Mouse (Mus musculus) MEL (cell line): ENCODE results near the gene Kmt2a. TPM values are rescaled to one million over a fixed set of nuclear protein-coding genes. Genes with fewer than 3 reads are reported as not detected.

Experiments
- DNase-seq: peaks from one replicate; pipeline ENCODE4 v3.0.0; 2011; ENCODE audit warnings: low read depth, low spot score
- H3K27ac ChIP-seq: 2 replicates; pipeline ENCODE4 v1.5.1; 2012; ENCODE audit warnings: low read depth, mild to moderate bottlenecking, control low read depth, low read length, moderate library complexity; ENCODE audit not compliant: control insufficient read depth
- H3K27me3 ChIP-seq, 2 experiments: fragments of 150-350 bp in 1 of 2; sonication (generic) in 1 of 2; 2 replicates each; pipeline ENCODE4 v1.6.1; 2012; ENCODE audit warnings: low read length in 2 of 2, mild to moderate bottlenecking in 2 of 2, improper control_type of control experiment in 1 of 2, moderate library complexity in 1 of 2; ENCODE audit not compliant: insufficient read depth in 2 of 2, control insufficient read depth in 1 of 2
- H3K36me3 ChIP-seq, 2 experiments: 2 replicates each; pipeline ENCODE4 v1.6.1; 2012 to 2014; ENCODE audit warnings: low read length in 2 of 2, improper control_type of control experiment in 1 of 2, inconsistent platforms in 1 of 2, mild to moderate bottlenecking in 1 of 2; ENCODE audit not compliant: insufficient read depth in 2 of 2, control insufficient read depth in 1 of 2
- H3K4me1 ChIP-seq, 2 experiments: fragments of 150-350 bp in 1 of 2; sonication (generic) in 1 of 2; 2 replicates each; pipeline ENCODE4 v1.6.1; 2012; ENCODE audit warnings: low read length in 2 of 2, improper control_type of control experiment in 1 of 2, mild to moderate bottlenecking in 1 of 2; ENCODE audit not compliant: insufficient read depth in 2 of 2, control insufficient read depth in 1 of 2
- H3K4me3 ChIP-seq, 2 experiments: fragments of 150-350 bp in 1 of 2; sonication (generic) in 1 of 2; 2 replicates each; pipeline ENCODE4 v1.5.1; 2012; ENCODE audit warnings: low read depth in 2 of 2, low read length in 2 of 2, mild to moderate bottlenecking in 2 of 2, moderate library complexity in 2 of 2, control low read depth in 1 of 2, improper control_type of control experiment in 1 of 2; ENCODE audit not compliant: control insufficient read depth in 1 of 2, insufficient read depth in 1 of 2
- H3K79me2 ChIP-seq: 2 replicates; pipeline ENCODE4 v1.6.1; 2012; ENCODE audit warnings: mild to moderate bottlenecking, low read length, moderate library complexity; ENCODE audit not compliant: control insufficient read depth, poor library complexity, insufficient read depth
- H3K9ac ChIP-seq: 2 replicates; pipeline ENCODE4 v1.6.1; 2012; ENCODE audit warnings: low read depth, mild to moderate bottlenecking, control low read depth, low read length, moderate library complexity; ENCODE audit not compliant: control insufficient read depth, poor library complexity, severe bottlenecking
- H3K9me3 ChIP-seq: fragments of 150-350 bp; sonication (generic); replicated peaks from 2 replicates; pipeline ENCODE4 v1.6.1; 2012; ENCODE audit warnings: mild to moderate bottlenecking, low read length, improper control_type of control experiment, moderate library complexity; ENCODE audit not compliant: insufficient read depth
- CHD1 ChIP-seq: IDR thresholded peaks from 2 replicates; pipeline ENCODE4 v1.6.1; 2012; ENCODE audit warnings: low read depth, mild to moderate bottlenecking, inconsistent platforms, low read length, improper control_type of control experiment
- CHD2 ChIP-seq: IDR thresholded peaks from 2 replicates; pipeline ENCODE4 v1.6.1; 2011; ENCODE audit warnings: low read length, improper control_type of control experiment
- CTCF ChIP-seq, 3 experiments: IDR thresholded peaks in 2 of 3; conservative IDR thresholded peaks in 1 of 3; 2 replicates each; pipeline ENCODE4 v1.5.1; 2011 to 2012; ENCODE audit warnings: low read length in 3 of 3, low read depth in 2 of 3, mild to moderate bottlenecking in 2 of 3, improper control_type of control experiment in 1 of 3, inconsistent platforms in 1 of 3, mixed read lengths in 1 of 3, moderate library complexity in 1 of 3; ENCODE audit not compliant: control insufficient read depth in 1 of 3, insufficient read depth in 1 of 3, poor library complexity in 1 of 3, severe bottlenecking in 1 of 3
- ELF1 ChIP-seq: IDR thresholded peaks from 2 replicates; pipeline ENCODE4 v1.6.1; 2014; ENCODE audit warnings: low read depth, mild to moderate bottlenecking, inconsistent platforms, low read length, improper control_type of control experiment, moderate library complexity
- EP300 ChIP-seq, 2 experiments: IDR thresholded peaks; 2 replicates each; pipeline ENCODE4 v1.6.1; 2011; ENCODE audit warnings: improper control_type of control experiment in 2 of 2, low read length in 2 of 2, low read depth in 1 of 2, mild to moderate bottlenecking in 1 of 2
- ETS1 ChIP-seq: IDR thresholded peaks from 2 replicates; pipeline ENCODE4 v1.6.1; 2012; ENCODE audit warnings: low read depth, mild to moderate bottlenecking, inconsistent platforms, low read length, improper control_type of control experiment, moderate library complexity
- MAFK ChIP-seq: IDR thresholded peaks from 2 replicates; pipeline ENCODE4 v1.6.1; 2011; ENCODE audit warnings: low read depth, mild to moderate bottlenecking, low read length, improper control_type of control experiment, borderline replicate concordance
- MAZ ChIP-seq: IDR thresholded peaks from 2 replicates; pipeline ENCODE4 v1.6.1; 2012; ENCODE audit warnings: low read depth, mild to moderate bottlenecking, inconsistent platforms, low read length, improper control_type of control experiment
- MEF2A ChIP-seq: IDR thresholded peaks from 2 replicates; pipeline ENCODE4 v1.6.1; 2014; ENCODE audit warnings: low read depth, mild to moderate bottlenecking, inconsistent platforms, low read length, improper control_type of control experiment; ENCODE audit not compliant: poor library complexity, insufficient replicate concordance, severe bottlenecking; ENCODE audit errors: extremely low read depth
- MXI1 ChIP-seq: IDR thresholded peaks from 2 replicates; pipeline ENCODE4 v1.6.1; 2011; ENCODE audit warnings: mild to moderate bottlenecking, low read depth, low read length, improper control_type of control experiment
- MYB ChIP-seq: IDR thresholded peaks from 2 replicates; pipeline ENCODE4 v1.6.1; 2011; ENCODE audit warnings: mild to moderate bottlenecking, low read depth, low read length, improper control_type of control experiment
- POLR2AphosphoS2 ChIP-seq: IDR thresholded peaks from 2 replicates; pipeline ENCODE4 v1.6.1; 2011; ENCODE audit warnings: low read length, improper control_type of control experiment
- RCOR1 ChIP-seq: IDR thresholded peaks from 2 replicates; pipeline ENCODE4 v1.6.1; 2012; ENCODE audit warnings: low read depth, mild to moderate bottlenecking, inconsistent platforms, low read length, improper control_type of control experiment
- SIN3A ChIP-seq: IDR thresholded peaks from 2 replicates; pipeline ENCODE4 v1.6.1; 2012; ENCODE audit warnings: low read length, improper control_type of control experiment, inconsistent platforms
- SMC3 ChIP-seq: IDR thresholded peaks from 2 replicates; pipeline ENCODE4 v1.6.1; 2011; ENCODE audit warnings: low read depth, low read length, improper control_type of control experiment
- TBP ChIP-seq: IDR thresholded peaks from 2 replicates; pipeline ENCODE4 v1.8.0; 2011; ENCODE audit warnings: low read depth, low read length, improper control_type of control experiment
- TCF12 ChIP-seq: IDR thresholded peaks from 2 replicates; pipeline ENCODE4 v1.6.1; 2014; ENCODE audit warnings: low read depth, mild to moderate bottlenecking, inconsistent platforms, low read length, improper control_type of control experiment, moderate library complexity
- UBTF ChIP-seq: IDR thresholded peaks from 2 replicates; pipeline ENCODE4 v1.6.1; 2012; ENCODE audit warnings: low read depth, mild to moderate bottlenecking, inconsistent platforms, low read length, improper control_type of control experiment, moderate library complexity, borderline replicate concordance; ENCODE audit not compliant: insufficient read depth
- ZC3H11A ChIP-seq: IDR thresholded peaks from 2 replicates; pipeline ENCODE4 v1.6.1; 2012; ENCODE audit warnings: low read depth, mild to moderate bottlenecking, inconsistent platforms, low read length, improper control_type of control experiment
- ZNF384 ChIP-seq: IDR thresholded peaks from 2 replicates; pipeline ENCODE4 v1.6.1; 2012; ENCODE audit warnings: low read depth, mild to moderate bottlenecking, inconsistent platforms, low read length, improper control_type of control experiment
- polyA plus RNA-seq, 2 experiments: library from polyadenylated mRNA; stranded (reverse) in 1 of 2; unstranded in 1 of 2; fragments of >175 nt in 1 of 2; fragments of >200 nt in 1 of 2; gene quantifications; 2 replicates each; pipeline versions ENCODE4 v1.2.1 to v1.2.4; 2012; ENCODE audit warnings: low replicate concordance in 2 of 2, low read depth in 1 of 2; ENCODE audit not compliant: insufficient read length in 2 of 2, insufficient read depth in 1 of 2, missing spikeins in 1 of 2
- total RNA-seq: library from RNA; depleted of rRNA; stranded (reverse); fragments of 300-350 nt; gene quantifications from 2 replicates; pipeline ENCODE4 v1.2.3, GENCODE M21; 2012

Gene Kmt2a
- total and polyA plus RNA-seq, 3 experiments: 4.7 to 27.3 (median 11.7) TPM

GRCm38 (mm10) chr9:44881941-44882435, 892 bp upstream of the Kmt2a start (continued):
- peak; percentile 44; the same call in 1 of the 2 replicates for TF ChIP-seq RCOR1
- 0 out of 2 replicates have a peak, but pooled peaks have one; percentile 20 for TF ChIP-seq UBTF

- DNase-seq: peak; percentile 29
- peaks cover 5 to 10% of the 10 kb centered on the region in 2 experiments for H3K36me3 ChIP-seq
- H3K4me3 ChIP-seq: peak overlapping the region; percentile 88 to 97
- H3K4me1 ChIP-seq: peaks cover 2 to 9% of the 10 kb centered on the region in 2 experiments; a peak in 2 of 4 replicates
- TF ChIP-seq MEF2A: no peak
- 0 out of 2 replicates have a peak, but pooled peaks have one; percentile 47 for TF ChIP-seq CHD1
- no peak for TF ChIP-seq MXI1
- peak overlapping the region; percentile 50 for H3K27ac ChIP-seq
- H3K79me2 ChIP-seq: peaks cover 53% of the 10 kb centered on the region
- H3K9me3 ChIP-seq: no peaks in the 10 kb centered on the region
- peaks cover 0 to 1% of the 10 kb centered on the region in 2 experiments; a peak in 1 of 4 replicates for H3K27me3 ChIP-seq
- H3K9ac ChIP-seq: peak overlapping the region; percentile 95
Observed at GRCm38 (mm10) chr9:44880309-44881081, 601 bp downstream of the Kmt2a start.

- Histone ChIP-seq H3K27ac (peak overlapping the region; percentile 41), H3K27me3 (no peaks in the 10 kb centered on the region), H3K4me3 (peak overlapping the region; percentile 88 to 97), H3K36me3 (peaks cover 5 to 10% of the 10 kb centered on the region in 2 experiments), H3K9me3 (no peaks in the 10 kb centered on the region), H3K4me1 (peaks cover 2 to 9% of the 10 kb centered on the region in 2 experiments; a peak in 2 of 4 replicates), H3K79me2 (peaks cover 58% of the 10 kb centered on the region), H3K9ac (peak overlapping the region; percentile 95)
- DNase-seq: peak; percentile 58
- TF ChIP-seq ZC3H11A: no peak
- peak; percentile 27; the same call in 1 of the 2 replicates for TF ChIP-seq SIN3A
Observed at GRCm38 (mm10) chr9:44879694-44880271, 1.3 kb downstream of the Kmt2a start.

GRCm38 (mm10) chr9:44878776-44879500, 2.2 kb downstream of the Kmt2a start:
- no peaks in the 10 kb centered on the region for H3K9me3 ChIP-seq
- DNase-seq: peak; percentile 42
- H3K36me3 ChIP-seq: peaks cover 5 to 10% of the 10 kb centered on the region in 2 experiments
- peaks cover 2 to 9% of the 10 kb centered on the region in 2 experiments; a peak in 2 of 4 replicates for H3K4me1 ChIP-seq
- no peaks in the 10 kb centered on the region for H3K27me3 ChIP-seq
- H3K4me3 ChIP-seq: peak overlapping the region; percentile 88 to 97
- H3K9ac ChIP-seq: peak overlapping the region; percentile 95
- H3K27ac ChIP-seq: peak overlapping the region; percentile 41
- H3K79me2 ChIP-seq: peaks cover 66% of the 10 kb centered on the region
- peak; percentile 64 for TF ChIP-seq ETS1
- no peak for TF ChIP-seq ELF1
- 0 out of 2 replicates have a peak, but pooled peaks have one; percentile 5 for TF ChIP-seq ZNF384
- no peak for TF ChIP-seq TBP
- no peak for TF ChIP-seq SMC3
- TF ChIP-seq TCF12: peak; percentile 46; the same call in 1 of the 2 replicates
- no peak for TF ChIP-seq POLR2AphosphoS2
- TF ChIP-seq CHD2: no peak
- no peak; the same call in 1 of the 2 replicates for TF ChIP-seq MAFK
- TF ChIP-seq CTCF (IDR thresholded peaks at IDR 0.05 in 2 of 3, conservative IDR thresholded peaks at IDR 0.05 in 1 of 3; ENCODE audit: control insufficient read depth in 1 of 3, insufficient read depth in 1 of 3, low read depth in 2 of 3, low read length in 3 of 3, poor library complexity in 1 of 3, severe bottlenecking in 1 of 3): no peak
- peak in 1 of 2 experiments; percentile 70; a peak in 2 of 4 replicates for TF ChIP-seq EP300 (IDR thresholded peaks at IDR 0.05; ENCODE audit: low read depth in 1 of 2, low read length in 2 of 2)
- 0 out of 2 replicates have a peak, but pooled peaks have one; percentile 40 for TF ChIP-seq MAZ
- no peak; the same call in 1 of the 2 replicates for TF ChIP-seq MYB
